Mouse (Mus musculus): Measurements from ENCODE around the gene Myo1b. TPM values are rescaled to one million over a fixed set of nuclear protein-coding genes. Genes with fewer than 3 reads are reported as not detected.

Gene Myo1b
- total and polyA plus RNA-seq, 3 experiments = 0.07 TPM; not detected in 1

DNA sequence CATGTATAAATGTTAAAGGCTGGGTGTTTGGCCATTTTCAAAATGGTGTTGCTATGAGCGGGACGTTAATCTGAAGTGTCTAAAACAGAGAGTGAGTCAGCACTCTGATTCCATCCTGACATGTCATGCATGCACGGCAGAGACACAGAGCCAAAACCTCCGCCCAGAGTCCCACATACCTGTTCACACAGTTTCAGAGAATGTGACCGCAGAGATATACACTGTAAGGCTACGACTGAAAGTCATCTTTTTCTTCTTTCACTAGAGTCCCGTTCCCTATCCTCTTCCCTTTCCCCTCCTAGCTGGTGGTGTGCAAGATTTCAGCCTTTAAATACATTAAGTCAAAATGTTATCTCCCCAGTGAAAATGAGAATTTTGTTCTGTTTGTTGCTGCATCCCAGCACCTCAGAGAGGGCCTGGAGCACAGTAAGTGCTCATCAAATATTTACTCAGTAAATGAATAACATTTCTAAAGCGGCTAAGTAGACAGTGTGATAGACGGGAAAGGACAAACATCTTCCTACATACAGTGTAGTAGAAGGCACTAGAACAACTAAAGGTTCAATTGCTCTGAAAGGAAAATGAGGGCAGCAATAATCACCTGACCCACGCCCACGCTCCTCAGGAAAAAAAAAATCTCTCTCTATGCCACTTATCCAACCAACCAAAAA is 59.5 kb downstream of the Myo1b start:
- Histone ChIP-seq H3K9me3 (replicated peaks; ENCODE audit: low read length) (no peaks in the 10 kb centered on the region), H3K79me2 (replicated peaks; ENCODE audit: control insufficient read depth, extremely low read depth, insufficient read depth, poor library complexity, severe bottlenecking) (no peaks in the 10 kb centered on the region), H3K27ac (ENCODE audit: insufficient read depth, low read depth) (no peak overlapping the region), H3K9ac (ENCODE audit: insufficient read depth, low read depth) (no peak overlapping the region), H3K27me3 (replicated peaks) (no peaks in the 10 kb centered on the region), H3K36me3 (replicated peaks in 1 of 2; ENCODE audit: control insufficient read depth in 1 of 2, insufficient read depth in 1 of 2, low read length in 1 of 2) (no peaks in the 10 kb centered on the region), H3K4me3 (replicated peaks in 1 of 3; ENCODE audit: low read depth in 2 of 3, low read length in 2 of 3, poor library complexity in 1 of 3) (no peak overlapping the region), H3K4me2 (ENCODE audit: insufficient read depth, low read depth, poor library complexity, severe bottlenecking) (no peak overlapping the region), H3K4me1 (ENCODE audit: control insufficient read depth in 1 of 2, insufficient read depth in 2 of 2) (no peaks in the 10 kb centered on the region)
- dilution Hi-C loops (cut with MboI; ENCODE audit: extremely low pct_ligation_motif_present, extremely low pct_unique_long_range_greater_than_20kb, low sequenced_read_pairs) = no loop called here
- TF ChIP-seq TBP (conservative IDR thresholded peaks at IDR 0.05; ENCODE audit: low read depth, low read length) (no peak), ETS1 (conservative IDR thresholded peaks at IDR 0.05; ENCODE audit: low read depth, low read length) (no peak), MAFK (IDR thresholded peaks at IDR 0.05; ENCODE audit: insufficient replicate concordance, low read length) (no peak), NRF1 (IDR thresholded peaks at IDR 0.05; ENCODE audit: low read depth, low read length) (no peak), USF1 (IDR thresholded peaks at IDR 0.05; ENCODE audit: low read depth, low read length) (no peak), NELFE (IDR thresholded peaks at IDR 0.05; ENCODE audit: low read depth, low read length) (no peak), KAT2A (IDR thresholded peaks at IDR 0.05; ENCODE audit: insufficient replicate concordance, low read length) (no peak), SIN3A (IDR thresholded peaks at IDR 0.05; ENCODE audit: low read length) (no peak), E2F4 (IDR thresholded peaks at IDR 0.05; ENCODE audit: insufficient replicate concordance, low read depth, low read length) (no peak), CTCF (conservative IDR thresholded peaks at IDR 0.05 in 1 of 2, IDR thresholded peaks at IDR 0.05 in 1 of 2; ENCODE audit: low read depth in 2 of 2, low read length in 2 of 2) (no peak), GABPA (IDR thresholded peaks at IDR 0.05; ENCODE audit: insufficient replicate concordance, low read depth, low read length) (no peak), SMC3 (IDR thresholded peaks at IDR 0.05; ENCODE audit: low read depth, low read length) (no peak), RAD21 (IDR thresholded peaks at IDR 0.05; ENCODE audit: low read depth, low read length) (no peak), MEF2A (IDR thresholded peaks at IDR 0.05; ENCODE audit: borderline replicate concordance, low read depth, low read length) (no peak), ZKSCAN1 (IDR thresholded peaks at IDR 0.05; ENCODE audit: borderline replicate concordance, low read depth, low read length) (no peak), ZC3H11A (IDR thresholded peaks at IDR 0.05; ENCODE audit: low read depth, low read length) (no peak), PAX5 (IDR thresholded peaks at IDR 0.05; ENCODE audit: low read length) (no peak), POLR2A (IDR thresholded peaks at IDR 0.05; ENCODE audit: low read depth, low read length) (no peak), MYC (IDR thresholded peaks at IDR 0.05; ENCODE audit: low read depth, low read length) (no peak), MAZ (IDR thresholded peaks at IDR 0.05; ENCODE audit: low read depth, low read length) (no peak)
- in situ Hi-C loops (cut with MboI; ENCODE audit: low pct_ligation_motif_present, low pct_unique_long_range_greater_than_20kb, low sequenced_read_pairs) = no loop called here
- no peak for DNase-seq (ENCODE audit: extremely low read depth)

DNA sequence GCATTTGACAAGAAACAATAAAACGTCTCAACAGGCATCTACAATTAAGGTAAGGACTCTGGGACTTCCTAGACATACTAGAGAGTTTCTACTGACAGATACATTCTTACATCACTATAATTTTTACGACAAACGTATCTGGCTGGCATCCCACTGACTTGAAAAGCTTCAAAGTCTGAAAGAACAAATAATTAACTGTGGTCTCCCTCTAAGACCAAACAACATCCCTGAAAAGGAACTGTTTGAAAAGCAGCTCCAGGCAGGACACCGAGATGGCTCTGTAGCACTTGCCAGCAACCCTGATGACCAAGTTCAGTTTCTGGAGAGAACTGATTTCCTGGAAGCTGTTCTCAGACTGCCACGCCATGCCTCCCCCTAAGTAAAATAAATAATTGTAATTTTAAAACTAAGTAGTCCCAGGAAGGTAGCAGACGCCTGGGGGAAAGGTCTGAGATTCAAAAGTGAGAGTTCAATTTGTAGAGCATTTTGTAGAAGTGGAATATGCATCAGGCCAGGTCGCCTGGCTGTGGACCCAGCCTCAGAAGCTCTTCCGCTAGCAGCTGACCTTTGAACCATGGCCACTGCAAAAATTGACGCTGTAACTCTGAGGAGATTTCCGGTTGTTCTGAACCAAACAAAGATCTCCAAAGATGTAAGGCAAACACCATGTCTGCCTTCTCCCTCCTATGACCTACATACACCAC is 60.2 kb downstream of the Myo1b start:
- Histone ChIP-seq H3K4me3 (replicated peaks in 1 of 3; ENCODE audit: low read depth in 2 of 3, low read length in 2 of 3, poor library complexity in 1 of 3) (no peak overlapping the region), H3K36me3 (replicated peaks in 1 of 2; ENCODE audit: control insufficient read depth in 1 of 2, insufficient read depth in 1 of 2, low read length in 1 of 2) (no peaks in the 10 kb centered on the region), H3K27me3 (replicated peaks) (no peaks in the 10 kb centered on the region), H3K4me2 (ENCODE audit: insufficient read depth, low read depth, poor library complexity, severe bottlenecking) (no peak overlapping the region), H3K4me1 (ENCODE audit: control insufficient read depth in 1 of 2, insufficient read depth in 2 of 2) (no peaks in the 10 kb centered on the region), H3K9ac (ENCODE audit: insufficient read depth, low read depth) (no peak overlapping the region), H3K9me3 (replicated peaks; ENCODE audit: low read length) (no peaks in the 10 kb centered on the region), H3K27ac (ENCODE audit: insufficient read depth, low read depth) (no peak overlapping the region), H3K79me2 (replicated peaks; ENCODE audit: control insufficient read depth, extremely low read depth, insufficient read depth, poor library complexity, severe bottlenecking) (no peaks in the 10 kb centered on the region)
- dilution Hi-C loops (cut with MboI; ENCODE audit: extremely low pct_ligation_motif_present, extremely low pct_unique_long_range_greater_than_20kb, low sequenced_read_pairs) (no loop called here), in situ Hi-C loops (cut with MboI; ENCODE audit: low pct_ligation_motif_present, low pct_unique_long_range_greater_than_20kb, low sequenced_read_pairs) (no loop called here)
- no peak for TF ChIP-seq ELF1 (IDR thresholded peaks at IDR 0.05; ENCODE audit: low read depth, low read length)
- TF ChIP-seq ZKSCAN1 (IDR thresholded peaks at IDR 0.05; ENCODE audit: borderline replicate concordance, low read depth, low read length) = no peak
- TF ChIP-seq SMC3 (IDR thresholded peaks at IDR 0.05; ENCODE audit: low read depth, low read length) = no peak
- no peak for DNase-seq (ENCODE audit: extremely low read depth)

All from CH12.LX (cell line).